Mouse (Mus musculus): ENCODE measurements around the gene Ccdc7a. TPM values are rescaled to one million over a fixed set of nuclear protein-coding genes. Genes with fewer than 3 reads are reported as not detected.
A peak's percentile ranks its signal among the peaks of the same experiment; 100 is the strongest.

Ccdc7a gene
- polyA plus RNA-seq, 1 experiment from 2014 or later: not detected

DNA sequence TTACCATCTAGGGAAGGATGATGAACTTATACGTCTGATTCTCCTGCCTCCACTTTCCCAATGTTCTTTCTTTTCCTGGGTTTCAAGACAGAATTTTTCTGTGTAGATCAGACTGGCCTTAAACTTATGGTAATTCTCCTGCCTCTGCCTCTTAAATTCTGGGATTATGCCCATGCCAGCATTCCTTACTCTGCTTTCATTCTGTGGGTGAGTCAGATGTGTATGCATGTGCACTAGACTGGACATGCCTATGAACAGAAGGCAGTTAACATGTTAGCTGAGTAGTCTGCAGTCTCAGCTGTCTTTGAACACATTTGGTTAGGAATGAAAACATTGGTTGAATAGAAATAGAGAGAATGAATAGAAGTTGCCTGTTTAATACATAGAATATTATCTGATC, 360.9 kb downstream of the Ccdc7a start:
- H3K27me3 ChIP-seq (ENCODE audit: control insufficient read depth, insufficient read depth, low read length): no peaks in the 10 kb centered on the region
- no peak overlapping the region for H3K4me3 ChIP-seq (ENCODE audit: low read length)
- peaks cover 28% of the 10 kb centered on the region for H3K36me3 ChIP-seq (ENCODE audit: control insufficient read depth, insufficient read depth, low read length)
- no peak overlapping the region for H3K9ac ChIP-seq (ENCODE audit: low read depth, low read length)
- 76% methylated on average over 1 of the region's 1 CpGs for WGBS
- no peak overlapping the region for H3K4me2 ChIP-seq (replicated peaks; ENCODE audit: low read depth, low read length)
- H3K27ac ChIP-seq (ENCODE audit: low read depth, low read length): no peak overlapping the region
- no peak for ATAC-seq (ENCODE audit: low FRiP score, low TSS enrichment)
- H3K9me3 ChIP-seq (ENCODE audit: control insufficient read depth, low read length): no peaks in the 10 kb centered on the region
- H3K4me1 ChIP-seq (ENCODE audit: control insufficient read depth, insufficient read depth, low read length): no peaks in the 10 kb centered on the region

DNA sequence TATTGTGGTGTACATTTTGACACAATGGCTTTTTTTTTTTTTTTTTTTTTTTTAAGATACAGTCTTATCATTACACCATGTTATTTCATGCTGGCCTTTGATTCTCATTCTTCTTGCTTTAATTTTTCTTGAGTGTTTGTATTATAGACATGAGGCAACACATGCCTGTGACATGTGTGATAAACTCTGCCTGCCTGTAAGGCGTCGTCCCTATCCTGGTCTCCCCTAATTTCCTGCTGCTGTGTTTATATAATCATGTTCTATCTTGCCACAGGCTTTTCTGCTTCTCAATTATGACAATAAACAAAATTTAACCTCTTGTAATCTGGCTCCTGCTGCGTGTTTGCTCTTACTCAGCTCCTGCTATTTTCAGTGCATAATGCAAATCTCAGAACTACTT, 367.4 kb downstream of the Ccdc7a start:
- H3K27ac ChIP-seq (ENCODE audit: low read depth, low read length): no peak overlapping the region
- H3K4me2 ChIP-seq (replicated peaks; ENCODE audit: low read depth, low read length): no peak overlapping the region
- 74% methylated on average over 3 of the region's 3 CpGs for WGBS
- H3K9ac ChIP-seq (ENCODE audit: low read depth, low read length): no peak overlapping the region
- no peaks in the 10 kb centered on the region for H3K27me3 ChIP-seq (ENCODE audit: control insufficient read depth, insufficient read depth, low read length)
- H3K9me3 ChIP-seq (ENCODE audit: control insufficient read depth, low read length): no peaks in the 10 kb centered on the region
- ATAC-seq (ENCODE audit: low FRiP score, low TSS enrichment): no peak
- no peak overlapping the region for H3K4me3 ChIP-seq (ENCODE audit: low read length)
- H3K36me3 ChIP-seq (ENCODE audit: control insufficient read depth, insufficient read depth, low read length): no peaks in the 10 kb centered on the region
- H3K4me1 ChIP-seq (ENCODE audit: control insufficient read depth, insufficient read depth, low read length): no peaks in the 10 kb centered on the region; the same call in 1 of the 2 replicates

DNA sequence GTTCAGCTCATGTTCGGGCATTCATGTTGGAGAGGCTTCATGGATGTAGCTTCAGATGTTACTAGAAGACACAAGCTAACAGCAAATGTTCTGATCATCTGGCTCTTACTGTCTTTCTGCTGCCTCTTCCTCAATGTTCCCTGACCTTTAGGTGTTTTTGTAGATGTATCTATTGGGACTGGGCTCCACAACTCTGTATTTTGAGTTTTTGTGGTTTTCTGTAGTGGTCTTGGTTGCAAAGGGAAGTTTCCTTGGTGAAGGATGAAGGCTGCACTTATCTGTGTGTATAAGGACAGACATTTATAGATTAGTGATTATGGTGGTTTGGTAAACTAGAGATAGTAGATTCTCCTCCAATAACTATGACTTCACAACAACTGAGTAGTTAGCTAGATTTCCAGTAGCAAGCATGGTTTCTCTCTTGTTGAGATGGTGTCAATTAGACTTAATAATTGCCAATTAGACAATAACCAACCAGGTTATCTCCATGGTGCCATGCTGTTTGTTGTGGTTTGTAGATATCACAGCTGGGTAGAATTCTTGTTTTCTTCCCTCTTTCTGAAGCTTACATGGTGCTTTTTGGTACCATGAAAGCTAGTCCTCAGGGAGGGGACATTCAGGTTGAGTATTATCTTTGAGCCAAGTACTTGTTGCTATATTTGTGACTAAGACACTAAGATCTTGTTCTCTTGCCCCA, 368.5 kb downstream of the Ccdc7a start:
- WGBS: 82% methylated on average over 1 of the region's 1 CpGs
- H3K27me3 ChIP-seq (ENCODE audit: control insufficient read depth, insufficient read depth, low read length): no peaks in the 10 kb centered on the region
- H3K4me3 ChIP-seq (ENCODE audit: low read length): no peak overlapping the region
- no peaks in the 10 kb centered on the region for H3K9me3 ChIP-seq (ENCODE audit: control insufficient read depth, low read length)
- ATAC-seq (ENCODE audit: low FRiP score, low TSS enrichment): no peak
- H3K36me3 ChIP-seq (ENCODE audit: control insufficient read depth, insufficient read depth, low read length): no peaks in the 10 kb centered on the region
- H3K4me1 ChIP-seq (ENCODE audit: control insufficient read depth, insufficient read depth, low read length): no peaks in the 10 kb centered on the region; the same call in 1 of the 2 replicates
- no peak overlapping the region for H3K27ac ChIP-seq (ENCODE audit: low read depth, low read length)
- no peak overlapping the region for H3K4me2 ChIP-seq (replicated peaks; ENCODE audit: low read depth, low read length)
- H3K9ac ChIP-seq (ENCODE audit: low read depth, low read length): no peak overlapping the region

DNA sequence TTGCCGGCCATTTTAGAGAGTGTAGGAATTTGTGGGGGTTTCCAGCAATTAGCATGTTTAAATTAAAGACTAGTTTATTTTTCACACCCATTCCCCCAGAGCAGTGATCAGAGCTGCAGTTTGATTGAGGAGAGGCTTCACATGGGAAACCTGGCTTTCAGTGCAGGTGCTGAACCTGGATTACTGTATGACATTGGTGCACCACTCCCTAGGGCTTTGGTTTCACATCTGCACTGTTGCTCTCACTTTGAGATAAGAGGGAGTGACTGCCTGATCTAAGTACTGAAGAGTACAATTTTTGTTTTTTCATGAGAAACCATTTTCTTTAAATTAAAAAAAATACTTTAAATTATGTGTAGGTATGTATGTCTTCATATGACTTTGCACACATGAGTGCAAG, 375.3 kb downstream of the Ccdc7a start:
- Histone ChIP-seq H3K4me1 (ENCODE audit: control insufficient read depth, insufficient read depth, low read length) (peaks cover 16% of the 10 kb centered on the region), H3K9ac (ENCODE audit: low read depth, low read length) (no peak overlapping the region), H3K36me3 (ENCODE audit: control insufficient read depth, insufficient read depth, low read length) (no peaks in the 10 kb centered on the region), H3K9me3 (ENCODE audit: control insufficient read depth, low read length) (no peaks in the 10 kb centered on the region), H3K27me3 (ENCODE audit: control insufficient read depth, insufficient read depth, low read length) (no peaks in the 10 kb centered on the region), H3K4me2 (replicated peaks; ENCODE audit: low read depth, low read length) (no peak overlapping the region), H3K27ac (ENCODE audit: low read depth, low read length) (no peak overlapping the region), H3K4me3 (ENCODE audit: low read length) (no peak overlapping the region)
- WGBS: 65% methylated on average over 1 of the region's 1 CpGs
- ATAC-seq (ENCODE audit: low FRiP score, low TSS enrichment): no peak

DNA sequence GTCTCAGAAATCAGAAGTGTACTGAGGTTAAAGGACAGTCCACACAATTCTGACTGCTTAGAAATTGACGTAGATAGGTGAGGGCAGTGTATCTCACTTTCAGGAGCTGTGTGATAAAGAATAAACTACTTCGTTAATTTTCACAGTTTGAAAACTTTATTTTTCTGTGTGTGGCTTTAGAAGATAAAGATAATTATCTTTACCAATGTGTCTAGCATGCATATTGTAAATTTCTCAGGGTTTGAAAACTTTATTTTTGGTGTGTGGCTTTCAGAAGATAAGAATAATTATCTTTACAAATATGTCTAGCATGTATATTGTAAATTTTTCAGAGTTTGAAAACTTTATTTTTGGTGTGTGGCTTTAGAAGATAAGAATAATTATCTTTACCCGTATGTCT, 376.6 kb downstream of the Ccdc7a start:
- H3K4me1 ChIP-seq (ENCODE audit: control insufficient read depth, insufficient read depth, low read length): peaks cover 19% of the 10 kb centered on the region
- H3K4me2 ChIP-seq (replicated peaks; ENCODE audit: low read depth, low read length): no peak overlapping the region
- 74% methylated on average over 3 of the region's 3 CpGs for WGBS
- no peaks in the 10 kb centered on the region for H3K27me3 ChIP-seq (ENCODE audit: control insufficient read depth, insufficient read depth, low read length)
- no peak overlapping the region for H3K9ac ChIP-seq (ENCODE audit: low read depth, low read length)
- H3K27ac ChIP-seq (ENCODE audit: low read depth, low read length): no peak overlapping the region
- ATAC-seq (ENCODE audit: low FRiP score, low TSS enrichment): no peak
- H3K36me3 ChIP-seq (ENCODE audit: control insufficient read depth, insufficient read depth, low read length): no peaks in the 10 kb centered on the region
- H3K9me3 ChIP-seq (ENCODE audit: control insufficient read depth, low read length): no peaks in the 10 kb centered on the region
- no peak overlapping the region for H3K4me3 ChIP-seq (ENCODE audit: low read length)

GRCm38 (mm10) chr8:128686429-128686990, 378.8 kb downstream of the Ccdc7a start:
- ATAC-seq (ENCODE audit: low FRiP score, low TSS enrichment): no peak
- Histone ChIP-seq H3K27me3 (ENCODE audit: control insufficient read depth, insufficient read depth, low read length) (no peaks in the 10 kb centered on the region), H3K9me3 (ENCODE audit: control insufficient read depth, low read length) (no peaks in the 10 kb centered on the region), H3K27ac (ENCODE audit: low read depth, low read length) (peak overlapping the region; percentile 99; the same call in 1 of the 2 replicates), H3K4me3 (ENCODE audit: low read length) (peak overlapping the region; percentile 93), H3K4me1 (ENCODE audit: control insufficient read depth, insufficient read depth, low read length) (peaks cover 19% of the 10 kb centered on the region), H3K36me3 (ENCODE audit: control insufficient read depth, insufficient read depth, low read length) (no peaks in the 10 kb centered on the region), H3K4me2 (replicated peaks; ENCODE audit: low read depth, low read length) (peak overlapping the region; percentile 38), H3K9ac (ENCODE audit: low read depth, low read length) (peak overlapping the region; percentile 99)
- WGBS: 0% methylated on average over 2 of the region's 2 CpGs

DNA sequence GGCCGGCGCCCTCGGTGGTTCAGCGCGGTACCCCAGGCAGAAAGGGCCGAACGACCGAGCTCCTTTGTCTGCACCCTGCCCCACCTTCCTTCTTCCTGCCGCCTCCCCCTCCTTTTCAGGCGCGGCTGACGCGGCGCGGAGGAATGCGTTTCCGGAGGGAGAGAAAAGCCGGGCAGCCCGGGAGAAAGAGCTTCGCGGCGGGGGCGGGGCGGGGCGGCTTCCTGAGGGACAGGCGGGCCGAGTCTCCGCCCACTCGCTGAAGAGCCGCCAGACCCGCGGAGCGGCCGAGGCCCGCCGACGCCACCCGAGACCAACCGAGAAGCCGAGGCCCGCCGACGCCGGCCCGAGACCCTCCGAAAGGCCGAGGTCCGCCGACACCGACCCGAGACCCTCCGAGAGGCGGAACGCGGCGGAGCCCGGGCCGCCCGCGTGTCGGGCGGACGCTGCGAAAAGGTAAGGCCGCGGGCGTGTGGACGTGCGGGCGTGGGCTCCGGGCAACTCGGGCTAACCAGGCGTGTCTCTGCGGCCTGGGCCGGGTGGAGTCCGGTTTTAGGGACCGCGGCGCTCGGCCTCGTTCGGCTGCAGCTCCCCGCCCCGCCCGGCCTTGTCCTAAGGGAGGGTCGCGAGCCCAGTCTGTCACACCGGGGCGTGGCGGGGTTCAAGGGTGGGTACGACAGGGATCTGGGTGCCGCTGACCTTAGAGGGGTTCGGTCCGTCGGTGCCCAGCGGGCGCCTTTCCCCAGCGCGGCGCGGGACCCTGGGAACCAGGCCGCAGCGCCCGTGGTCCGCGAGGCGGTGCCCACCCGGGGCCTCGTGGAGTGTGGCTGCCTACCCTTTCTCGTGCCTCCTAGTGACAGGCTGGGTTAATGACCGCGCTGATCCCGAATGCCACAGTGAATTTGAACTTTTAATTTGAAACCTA, 379.5 kb downstream of the Ccdc7a start, which contains the start of gene Itgb1:
TSS of gene Itgb1 (plus strand) at position 148 of the 922 bp plus-strand sequence.
- Histone ChIP-seq H3K27ac (ENCODE audit: low read depth, low read length) (peak within 1 kb of the TSS; percentile 99), H3K4me3 (ENCODE audit: low read length) (peak within 1 kb of the TSS; percentile 93), H3K9me3 (ENCODE audit: control insufficient read depth, low read length) (no peaks in the 10 kb centered on the region), H3K36me3 (ENCODE audit: control insufficient read depth, insufficient read depth, low read length) (no peaks in the 10 kb centered on the region), H3K27me3 (ENCODE audit: control insufficient read depth, insufficient read depth, low read length) (no peaks in the 10 kb centered on the region), H3K4me2 (replicated peaks; ENCODE audit: low read depth, low read length) (peak within 1 kb of the TSS; percentile 76), H3K4me1 (ENCODE audit: control insufficient read depth, insufficient read depth, low read length) (peaks cover 19% of the 10 kb centered on the region), H3K9ac (ENCODE audit: low read depth, low read length) (peak within 1 kb of the TSS; percentile 99)
- peak; percentile 96 for ATAC-seq (ENCODE audit: low FRiP score, low TSS enrichment)
- under 1% methylated on average over 96 of the region's 113 CpGs for WGBS

DNA sequence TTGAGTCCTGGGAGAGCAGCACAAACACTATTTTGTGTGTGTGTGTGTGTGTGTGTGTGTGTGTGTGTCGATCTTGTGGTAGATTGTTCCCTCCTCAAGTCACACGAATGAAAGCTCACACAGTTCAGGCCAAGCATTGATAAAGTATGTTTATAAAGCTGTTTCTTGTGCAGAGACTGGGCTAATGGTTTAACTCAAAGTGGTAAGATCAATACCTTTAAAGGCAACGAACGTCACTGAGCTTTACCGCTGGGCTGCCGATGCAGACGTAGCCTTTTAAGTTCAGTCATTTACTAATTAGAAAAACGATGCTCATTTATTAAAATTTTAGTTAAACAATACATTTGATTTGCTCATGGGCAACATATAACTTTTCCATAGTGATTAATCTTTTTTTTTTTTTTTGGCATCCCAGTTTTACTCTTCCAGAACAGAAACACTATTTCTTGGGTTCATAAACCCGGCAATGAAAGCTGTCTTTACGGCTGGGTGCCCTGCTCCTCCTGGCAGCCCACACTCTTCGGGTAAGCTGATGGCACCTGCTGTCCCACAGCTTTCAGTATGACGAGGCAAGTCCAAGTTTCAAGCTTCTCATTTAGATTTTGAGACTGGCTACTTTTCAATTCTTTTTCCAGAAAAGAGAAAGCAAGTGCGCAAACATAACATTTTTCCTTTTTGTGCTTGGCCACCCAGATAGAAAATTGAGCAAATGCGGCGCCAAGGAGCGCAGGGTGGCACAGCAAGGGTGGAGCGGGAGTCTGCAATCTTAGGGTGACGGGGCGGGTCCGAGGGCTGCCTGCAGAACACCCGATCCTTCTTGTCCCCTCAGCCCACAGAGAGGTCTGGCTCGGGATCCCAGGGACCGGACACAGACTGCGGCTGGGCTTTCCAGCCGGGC, 380.5 kb downstream of the Ccdc7a start:
- peak overlapping the region; percentile 99 for H3K9ac ChIP-seq (ENCODE audit: low read depth, low read length)
- peak; percentile 38; the same call in 1 of the 2 replicates for ATAC-seq (ENCODE audit: low FRiP score, low TSS enrichment)
- 8% methylated on average over 25 of the region's 25 CpGs for WGBS
- peak overlapping the region; percentile 99 for H3K27ac ChIP-seq (ENCODE audit: low read depth, low read length)
- peak overlapping the region; percentile 76 for H3K4me2 ChIP-seq (replicated peaks; ENCODE audit: low read depth, low read length)
- no peaks in the 10 kb centered on the region for H3K27me3 ChIP-seq (ENCODE audit: control insufficient read depth, insufficient read depth, low read length)
- H3K36me3 ChIP-seq (ENCODE audit: control insufficient read depth, insufficient read depth, low read length): no peaks in the 10 kb centered on the region
- no peaks in the 10 kb centered on the region for H3K9me3 ChIP-seq (ENCODE audit: control insufficient read depth, low read length)
- peak overlapping the region; percentile 93 for H3K4me3 ChIP-seq (ENCODE audit: low read length)
- peaks cover 15% of the 10 kb centered on the region; the same call in 1 of the 2 replicates for H3K4me1 ChIP-seq (ENCODE audit: control insufficient read depth, insufficient read depth, low read length)
